Mouse (Mus musculus) liver (tissue): ENCODE data around the gene Cftr.

Source experiments
- DNase-seq: peaks from one replicate; pipeline ENCODE4 v3.0.0-alpha.2; 2020; ENCODE audit warnings: mixed read lengths

The Cftr gene

DNA sequence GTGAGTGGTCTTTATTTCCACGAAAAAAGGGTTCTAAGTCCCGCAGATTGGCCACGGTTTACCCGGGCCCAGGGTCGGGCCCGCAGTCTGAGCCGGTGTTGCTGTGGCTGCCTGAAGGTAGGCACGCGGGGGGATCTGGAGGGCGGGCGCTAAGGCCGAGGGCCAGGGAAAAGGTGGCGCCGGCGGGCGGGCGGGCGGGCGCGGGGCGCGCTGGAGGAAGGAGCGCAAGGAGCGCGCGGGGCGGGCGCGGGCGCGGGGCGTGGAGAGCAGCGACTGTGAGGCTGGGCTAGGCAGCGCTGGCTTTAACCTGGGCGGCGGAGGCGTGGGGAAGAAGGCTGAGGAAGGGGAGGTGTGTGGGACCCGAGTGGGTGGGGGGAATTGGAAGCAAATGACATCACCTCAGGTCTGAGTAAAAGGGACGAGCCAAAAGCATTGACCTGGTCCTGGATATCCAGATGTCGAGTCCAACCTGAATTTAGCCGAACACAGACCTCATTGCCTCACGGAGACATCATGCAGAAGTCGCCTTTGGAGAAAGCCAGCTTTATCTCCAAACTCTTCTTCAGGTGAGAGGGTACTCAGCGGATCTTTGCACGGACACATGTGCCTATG, at the start of gene Cftr:
Gene Cftr (plus strand): TSS at position 377 of the 612 bp plus-strand sequence.
- peak; percentile 5 for DNase-seq

DNA sequence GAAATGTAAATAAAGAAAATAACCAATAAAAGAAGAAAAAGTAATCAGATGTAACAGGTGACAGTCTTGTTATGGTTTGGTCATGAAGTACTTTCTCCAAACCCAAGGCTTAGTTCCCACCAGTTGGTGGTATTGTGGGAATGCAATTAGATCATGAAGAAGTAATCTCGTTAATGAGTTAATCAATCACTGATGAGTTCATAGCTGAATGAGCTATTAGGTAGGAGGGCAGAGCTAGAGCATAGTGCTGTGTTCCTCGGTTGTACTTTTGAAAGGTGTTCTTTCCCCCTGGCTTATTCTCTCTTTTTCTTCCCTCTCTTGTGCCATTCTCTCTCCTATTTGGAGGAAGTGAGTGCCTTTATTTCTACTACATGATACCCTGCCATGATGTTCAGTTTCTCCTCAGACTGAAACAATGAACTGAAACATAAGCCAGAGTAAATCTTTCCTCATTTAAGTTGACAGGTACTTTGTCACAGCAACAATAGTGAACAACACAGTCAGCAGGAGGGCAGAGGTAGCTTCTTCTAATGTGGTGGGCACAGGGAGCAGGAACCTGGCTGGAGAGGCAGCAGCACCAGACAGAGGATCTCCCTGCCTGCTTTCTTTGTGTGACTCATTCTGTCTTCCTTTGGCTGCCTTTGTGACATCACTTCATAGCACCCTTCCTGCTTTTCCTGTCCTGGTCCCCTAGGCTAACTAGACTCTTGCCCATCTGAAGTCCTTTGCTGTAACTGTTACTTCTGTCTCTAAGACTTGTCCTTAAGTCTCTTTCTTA, 43.1 kb upstream of the Cftr start:
- no peak for DNase-seq

- no peak for DNase-seq
Observed at GRCm38 (mm10) chr6:18128059-18128458, 42.4 kb upstream of the Cftr start.

- DNase-seq = no peak
Observed at GRCm38 (mm10) chr6:18135246-18135645, 35.2 kb upstream of the Cftr start.

- no peak for DNase-seq
Observed at GRCm38 (mm10) chr6:18153031-18153430, 17.5 kb upstream of the Cftr start.

DNA sequence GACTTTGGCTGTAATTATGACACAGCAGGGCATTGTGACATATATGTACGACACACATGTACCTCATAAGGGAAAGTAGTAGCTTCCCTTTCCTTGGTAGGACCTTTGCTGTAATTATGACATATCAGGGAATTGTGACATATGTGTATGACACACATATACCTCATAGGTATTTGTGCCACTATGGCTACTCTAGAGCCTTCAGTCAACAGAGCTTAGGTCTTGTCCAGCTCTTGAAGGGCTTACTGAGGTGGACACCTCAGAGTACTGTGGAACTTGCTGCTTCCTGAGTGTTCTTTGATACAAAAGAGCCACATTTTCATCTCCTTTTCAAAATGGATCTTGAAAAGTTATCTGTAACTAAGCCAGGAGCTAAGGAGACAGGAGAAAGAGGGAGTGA, 869 bp upstream of the Cftr start:
- no peak for DNase-seq

- DNase-seq = peak; percentile 5
Observed at GRCm38 (mm10) chr6:18171614-18172013, 1.1 kb downstream of the Cftr start.

- DNase-seq = no peak
Observed at GRCm38 (mm10) chr6:18177509-18177908, 7.0 kb downstream of the Cftr start.

- no peak for DNase-seq
Observed at GRCm38 (mm10) chr6:18180665-18181064, 10.2 kb downstream of the Cftr start.

DNA sequence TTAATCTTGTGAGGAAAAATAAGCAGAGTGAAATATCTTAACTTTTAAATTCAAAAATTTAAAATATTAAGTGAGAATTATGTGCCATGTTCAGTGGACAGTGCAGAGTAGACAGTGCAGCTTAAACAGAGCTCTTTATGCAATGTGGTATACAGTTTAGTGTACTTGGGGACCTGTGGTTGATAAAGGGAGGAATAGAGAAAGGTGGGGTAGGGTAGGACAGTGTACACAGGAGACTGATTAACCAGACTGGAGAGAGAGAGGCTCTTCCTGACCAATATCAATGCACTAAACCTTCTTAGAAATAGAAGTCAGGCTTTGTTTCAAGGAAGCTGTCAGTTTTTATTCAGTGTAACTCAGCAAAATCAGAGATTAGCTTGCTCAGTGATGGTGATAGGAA, 12.4 kb downstream of the Cftr start:
- no peak for DNase-seq

- DNase-seq = no peak
Observed at GRCm38 (mm10) chr6:18220691-18221090, 50.2 kb downstream of the Cftr start.

GRCm38 (mm10) chr6:18223206-18223605, 52.7 kb downstream of the Cftr start:
- DNase-seq = no peak

- no peak for DNase-seq
Observed at GRCm38 (mm10) chr6:18225157-18225556, 54.7 kb downstream of the Cftr start.

- DNase-seq = no peak
Observed at GRCm38 (mm10) chr6:18246495-18246894, 76.0 kb downstream of the Cftr start.

DNA sequence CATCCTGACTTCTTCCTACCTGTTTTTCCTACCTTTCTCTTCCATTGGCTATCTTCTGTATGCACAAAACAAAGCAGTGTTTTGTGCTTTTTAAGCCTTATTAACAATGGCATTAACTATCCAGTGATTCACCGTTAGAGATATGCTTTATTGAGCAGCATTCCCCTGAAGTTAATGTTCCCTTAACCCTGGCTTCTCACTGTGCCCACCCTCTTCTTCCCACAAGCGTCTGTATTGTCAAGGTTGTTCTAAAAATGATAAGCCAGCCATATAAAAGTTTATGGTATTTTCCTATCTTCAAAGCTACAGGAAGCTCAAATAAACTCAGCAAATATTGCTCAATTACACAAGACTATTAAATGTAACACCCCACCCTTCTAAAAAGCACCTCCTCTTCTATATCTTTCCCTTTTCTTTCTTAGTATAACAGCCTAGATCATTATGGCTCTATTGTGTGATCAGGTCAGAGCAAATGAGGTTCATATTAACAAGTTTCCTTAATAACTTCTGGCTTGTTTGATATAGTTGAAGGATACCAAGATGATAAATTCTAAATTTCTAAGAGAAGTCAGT, 77.5 kb downstream of the Cftr start:
- no peak for DNase-seq

- no peak for DNase-seq
Observed at GRCm38 (mm10) chr6:18248464-18248863, 78.0 kb downstream of the Cftr start.

DNA sequence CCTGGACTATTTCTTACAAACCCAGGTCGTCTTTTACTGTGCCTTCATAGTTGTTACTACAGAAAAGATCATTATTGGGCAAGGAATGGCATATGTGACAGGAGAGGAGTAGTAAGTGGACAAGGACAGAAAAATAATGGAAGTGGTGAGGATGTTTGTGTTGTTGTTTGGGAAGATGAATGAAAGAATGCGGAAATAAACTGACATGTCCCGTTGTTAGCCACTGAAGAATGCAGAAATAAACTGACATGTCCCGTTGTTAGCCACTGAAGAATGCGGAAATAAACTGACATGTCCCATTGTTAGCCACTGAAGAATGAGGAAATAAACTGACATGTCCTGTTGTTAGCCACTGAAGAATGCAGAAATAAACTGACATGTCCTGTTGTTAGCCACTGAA, 84.1 kb downstream of the Cftr start:
- no peak for DNase-seq

GRCm38 (mm10) chr6:18270983-18271382, 100.5 kb downstream of the Cftr start:
- DNase-seq = no peak

DNA sequence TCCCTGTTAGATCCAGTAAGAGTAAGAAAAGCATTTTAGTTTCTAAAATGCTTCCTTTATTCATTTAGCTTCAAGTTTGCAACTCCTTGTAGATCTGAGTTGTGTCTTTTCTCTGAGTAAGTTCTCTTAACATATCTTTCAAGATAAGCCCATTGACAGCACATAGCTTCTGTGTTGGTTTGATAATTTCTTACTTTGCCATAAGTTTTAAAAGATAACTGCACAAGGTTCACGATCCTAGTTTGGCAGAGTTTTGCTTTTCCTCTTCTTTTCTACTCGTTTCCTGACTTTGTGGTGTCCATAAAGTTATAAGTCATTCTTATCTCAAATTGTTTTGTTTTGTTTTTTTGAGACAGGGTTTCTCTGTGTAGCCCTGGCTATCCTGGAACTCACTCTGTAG, 130.3 kb downstream of the Cftr start:
- DNase-seq = no peak

DNA sequence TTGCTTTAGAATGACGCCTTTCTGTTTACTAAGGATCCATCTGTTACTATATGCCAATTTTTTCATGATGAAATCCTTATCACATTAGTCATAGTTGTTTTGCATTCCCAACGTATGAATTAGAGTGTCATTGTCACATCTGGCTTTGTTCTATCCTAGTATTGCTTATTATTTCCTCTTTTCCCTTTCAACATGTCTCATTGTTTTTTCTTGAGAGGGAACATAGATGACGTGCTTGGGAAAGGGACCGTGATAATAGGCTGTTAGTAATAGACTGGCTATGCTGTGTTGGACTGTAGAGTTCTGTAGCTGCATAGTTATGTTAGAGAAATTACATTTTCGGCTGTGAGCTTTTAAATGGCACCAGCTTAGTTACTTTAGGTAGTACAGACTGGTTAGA, 131.6 kb downstream of the Cftr start:
- DNase-seq = no peak

GRCm38 (mm10) chr6:18303228-18303627, 132.7 kb downstream of the Cftr start:
- DNase-seq = no peak

- DNase-seq = no peak
Observed at GRCm38 (mm10) chr6:18305130-18305529, 134.6 kb downstream of the Cftr start.

- DNase-seq = no peak
Observed at GRCm38 (mm10) chr6:18310983-18311382, 140.5 kb downstream of the Cftr start.

DNA sequence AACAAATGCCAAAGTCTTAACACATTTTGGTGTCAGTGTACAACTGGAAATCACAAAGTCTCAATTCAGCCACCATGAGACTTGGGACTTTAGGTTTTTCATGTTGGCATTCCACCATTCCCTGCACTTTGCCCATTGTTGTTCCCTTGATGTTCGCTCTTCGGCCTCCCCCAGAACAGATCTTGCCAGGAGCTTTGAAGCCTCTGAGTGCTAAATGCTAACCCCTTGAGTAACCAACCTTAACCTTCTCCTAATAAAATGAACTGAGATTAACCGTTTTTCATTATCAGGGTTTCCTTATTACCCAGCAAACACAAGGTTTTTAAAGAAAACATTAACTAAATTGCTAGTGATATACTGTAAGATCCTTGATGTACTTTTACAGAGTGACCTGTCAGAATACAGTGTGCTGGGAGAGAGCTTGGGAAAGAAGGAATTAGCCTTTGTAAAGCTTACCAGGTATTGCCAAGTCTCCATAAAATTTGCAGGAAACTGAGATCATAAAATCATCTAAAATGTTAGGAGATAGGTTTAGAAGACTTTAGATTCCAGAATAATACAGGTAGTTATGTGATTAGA, 144.0 kb downstream of the Cftr start:
- no peak for DNase-seq
